Mouse (Mus musculus) 416B (cell line): ENCODE measurements at regions not wholly inside any gene's neighbourhood (a gene's known extent, or its start where the extent isn't known, plus 50 kb on each side); places are given as distances from the start of the nearest gene placed in this dataset.

Experiments used
- DNase-seq: peaks from one replicate; pipeline ENCODE4 v3.0.0; 2011; ENCODE audit warnings: low read depth

GRCm38 (mm10) chr3:70860909-70861675, 853.7 kb downstream of the Otol1 start:
- no peak for DNase-seq

GRCm38 (mm10) chr3:70873688-70874551, 866.5 kb downstream of the Otol1 start:
- DNase-seq: peak; percentile 60

GRCm38 (mm10) chr3:70874614-70875013, 867.2 kb downstream of the Otol1 start:
- DNase-seq: no peak
